Mouse (Mus musculus) retina, postnatal 7 days (tissue): ENCODE results near the gene Vcp.

Source experiments
- DNase-seq: peaks from one replicate; pipeline ENCODE4 v3.0.0-alpha.2; 2012; ENCODE audit warnings: low read depth, low spot score

The Vcp gene

DNA sequence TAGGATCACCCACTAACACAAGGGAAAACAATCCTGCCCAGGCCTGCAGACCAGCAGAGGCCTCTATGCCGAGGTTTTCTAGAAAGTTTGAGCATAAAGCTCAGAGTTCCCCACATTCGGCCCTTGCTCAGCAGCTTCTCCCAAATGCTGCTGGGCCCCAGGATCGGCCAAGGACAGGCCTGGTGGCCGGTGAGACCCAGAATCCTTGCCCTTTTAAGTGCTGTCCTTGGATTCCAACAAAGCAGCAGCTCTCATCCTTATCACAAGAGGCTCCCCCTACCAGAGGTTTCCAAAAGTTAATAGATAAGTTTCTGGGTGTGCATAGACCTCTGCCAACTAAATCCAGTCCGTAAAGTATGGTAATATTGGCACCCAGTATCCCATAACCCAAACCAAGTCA, 26.4 kb downstream of the Vcp start:
- DNase-seq, result no peak

DNA sequence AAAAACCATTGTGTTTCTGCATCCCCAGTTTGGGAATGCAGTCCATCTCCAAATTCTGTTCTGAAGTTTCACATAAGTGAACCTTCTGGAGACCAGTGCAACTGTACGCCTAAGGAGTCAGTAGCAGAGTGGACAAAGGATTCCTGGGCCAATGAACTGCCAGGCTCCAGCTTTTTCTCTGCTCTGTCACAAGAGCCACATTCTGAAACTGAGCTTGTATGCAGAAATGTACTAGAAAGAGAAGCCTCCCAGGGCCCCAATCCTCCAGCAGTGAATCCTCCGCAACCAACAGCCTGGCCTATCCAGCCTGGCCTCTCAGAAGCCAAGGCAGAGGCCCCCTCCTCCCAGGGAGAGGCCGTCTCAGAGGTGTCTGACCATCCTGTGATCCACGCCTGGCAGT, 27.4 kb downstream of the Vcp start:
- no peak for DNase-seq

DNA sequence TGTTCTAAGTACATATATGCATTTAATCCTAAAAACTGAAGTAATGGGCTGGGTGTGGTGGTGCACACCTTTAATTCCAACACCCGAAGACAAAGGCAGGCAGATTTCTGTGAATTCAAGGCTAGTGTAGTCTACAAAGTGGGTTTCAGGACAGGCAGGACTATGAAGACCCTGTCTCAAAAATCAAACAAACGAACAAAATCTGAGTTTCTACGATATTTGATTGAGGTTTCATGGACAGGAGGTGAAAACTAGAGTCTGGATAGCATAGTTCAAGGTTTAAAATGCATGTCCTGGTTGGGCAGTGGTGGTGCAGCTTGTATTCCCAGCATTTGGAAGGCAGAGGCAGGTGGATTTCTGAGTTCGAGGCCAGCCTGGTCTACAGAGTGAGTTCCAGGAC, 31.0 kb downstream of the Vcp start, which contains the start of gene 1700022I11Rik:
TSS of gene 1700022I11Rik (plus strand) at position 301 of the 400 bp plus-strand sequence.
- DNase-seq, result no peak

DNA sequence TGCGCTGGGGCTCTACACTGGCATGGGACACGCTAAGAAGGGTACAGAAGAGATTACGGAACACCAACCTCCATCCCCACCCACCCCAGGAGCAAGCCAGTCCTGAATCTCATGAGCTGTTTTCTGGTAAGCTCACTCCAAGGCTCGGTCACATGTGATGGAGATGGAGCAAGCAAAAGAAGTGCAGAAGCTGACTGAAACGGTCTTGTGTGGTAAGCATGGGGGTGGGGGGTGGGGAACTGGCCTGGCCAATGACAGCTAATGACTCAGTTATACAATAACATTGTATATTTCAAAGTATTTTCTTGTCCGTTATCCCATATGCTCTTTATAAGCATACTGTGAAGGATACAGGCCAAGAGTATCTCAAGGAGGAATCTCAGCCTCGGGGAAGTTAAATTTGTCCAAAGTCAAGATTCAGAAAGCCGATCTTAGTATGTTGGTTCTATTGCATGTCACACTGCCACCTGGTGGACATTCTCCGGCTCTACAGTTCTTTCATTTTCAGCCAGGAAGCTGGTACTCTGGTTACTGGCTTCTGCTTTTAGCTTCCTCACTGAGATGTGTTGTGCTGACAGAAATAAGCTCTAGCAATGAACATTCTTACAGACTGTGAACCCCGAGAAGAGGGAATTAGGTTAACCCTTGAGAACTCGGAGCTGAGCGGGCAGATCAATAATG, 35.1 kb downstream of the Vcp start:
- peak; percentile 55 for DNase-seq

DNA sequence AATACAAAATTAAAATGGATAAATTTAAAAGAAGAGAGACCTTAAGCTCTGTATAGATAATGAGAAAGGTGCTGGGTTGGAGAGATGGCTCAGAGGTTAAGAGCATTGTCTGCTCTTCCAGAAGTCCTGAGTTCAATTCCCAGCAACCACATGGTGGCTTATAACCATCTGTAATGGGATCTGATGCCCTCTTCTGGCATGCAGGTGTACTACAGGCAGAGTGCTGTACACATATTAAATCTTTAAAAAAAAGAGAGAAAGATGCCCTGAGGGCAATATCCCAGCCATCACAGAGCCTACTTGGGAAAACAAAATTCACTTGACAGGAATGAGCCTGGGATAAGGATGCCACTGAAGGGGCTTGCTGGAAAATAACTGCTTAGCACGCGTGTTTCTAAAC, 36.8 kb downstream of the Vcp start:
- no peak for DNase-seq

DNA sequence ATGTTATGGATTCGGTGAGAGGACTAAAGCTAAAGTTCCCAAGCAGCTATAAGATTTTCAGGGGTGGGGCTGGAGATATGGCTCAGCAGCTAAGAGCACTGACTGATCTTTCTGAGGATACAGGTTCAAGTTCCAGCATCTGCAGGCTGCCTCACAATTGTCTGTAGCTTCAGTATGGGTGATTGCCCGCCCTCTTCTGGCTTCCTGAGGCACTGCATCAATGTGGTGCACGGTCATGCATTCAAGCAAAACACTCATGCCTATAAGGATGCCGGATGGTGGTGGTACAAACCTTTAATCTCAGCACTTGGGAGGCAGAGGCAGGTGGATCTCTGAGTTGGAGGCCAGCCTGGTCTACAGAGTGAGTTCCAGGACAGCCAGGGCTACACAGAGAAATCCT, 38.7 kb downstream of the Vcp start:
- peak; percentile 43 for DNase-seq

DNA sequence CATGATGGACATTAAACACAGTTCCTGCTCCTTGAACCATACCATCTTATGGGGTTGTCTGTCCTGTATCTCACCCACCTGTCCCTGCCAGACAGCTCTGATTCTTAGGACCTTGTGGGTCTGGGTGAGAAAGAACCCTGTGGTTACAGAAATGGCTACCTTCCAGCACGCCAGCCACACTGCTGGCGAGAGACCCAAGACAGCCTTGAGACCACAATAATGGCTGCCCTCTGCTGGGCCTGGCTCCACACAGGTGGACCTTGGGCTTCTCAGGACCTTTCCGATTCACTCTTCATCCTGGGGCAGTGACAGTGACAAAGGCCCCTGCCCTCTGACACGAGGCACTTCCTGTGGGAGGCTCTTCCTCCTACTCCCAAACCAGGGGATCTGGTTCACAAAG, 40.9 kb downstream of the Vcp start:
- DNase-seq, result no peak

DNA sequence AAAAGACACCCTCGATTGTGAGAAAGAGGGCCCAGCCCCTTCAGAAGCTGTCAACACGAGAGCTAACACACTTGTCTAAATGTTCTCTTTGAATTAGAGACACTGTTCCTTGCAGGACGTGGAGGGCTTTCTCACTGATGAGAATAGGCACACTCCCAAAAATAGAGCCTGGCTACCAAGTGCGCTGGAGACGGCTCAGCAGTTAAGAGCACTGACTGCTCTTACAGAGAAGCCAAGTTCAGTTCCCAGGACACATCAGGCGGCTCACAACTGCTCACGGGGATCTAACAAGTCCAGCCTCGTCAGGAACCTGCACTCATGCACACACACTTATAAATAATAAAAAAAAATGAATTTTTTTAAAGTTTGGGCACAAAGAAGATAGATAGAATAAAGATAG, 41.4 kb downstream of the Vcp start:
- DNase-seq, result no peak

DNA sequence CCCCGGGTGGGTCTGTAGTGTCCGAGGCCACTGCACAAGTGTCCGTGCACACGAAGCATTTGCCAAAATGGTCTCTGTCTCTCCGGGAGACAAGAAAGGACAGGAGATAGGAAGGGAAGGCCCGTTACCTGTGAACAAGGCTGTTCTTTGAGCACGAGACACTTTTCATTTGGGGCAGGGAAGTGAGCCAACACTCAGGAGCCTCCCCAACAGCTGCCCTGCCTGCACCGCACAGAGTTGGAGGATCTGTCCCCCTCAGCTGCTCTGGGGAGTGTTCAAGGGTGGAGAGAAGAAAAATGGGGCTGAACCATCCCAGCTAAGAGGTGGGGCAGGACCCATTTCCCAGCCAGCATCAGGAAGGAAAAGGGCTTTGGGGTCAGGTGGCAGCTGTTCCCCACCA, 42.3 kb downstream of the Vcp start:
- DNase-seq, result no peak

DNA sequence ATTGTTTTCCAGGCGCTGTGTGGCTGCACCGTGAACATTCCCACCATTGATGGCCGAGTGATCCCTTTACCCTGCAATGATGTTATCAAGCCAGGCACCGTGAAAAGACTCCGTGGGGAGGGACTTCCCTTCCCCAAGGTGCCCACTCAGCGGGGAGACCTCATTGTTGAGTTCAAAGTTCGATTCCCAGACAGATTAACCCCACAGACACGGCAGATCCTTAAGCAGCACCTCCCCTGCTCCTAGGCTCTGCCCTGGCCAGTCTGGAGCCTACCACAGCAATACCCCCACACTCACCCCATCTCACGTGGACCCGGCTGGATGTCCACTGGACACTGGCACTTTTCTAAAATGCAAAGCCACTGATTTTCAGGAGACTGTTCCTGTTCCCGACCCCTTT, 43.0 kb downstream of the Vcp start:
- no peak for DNase-seq

DNA sequence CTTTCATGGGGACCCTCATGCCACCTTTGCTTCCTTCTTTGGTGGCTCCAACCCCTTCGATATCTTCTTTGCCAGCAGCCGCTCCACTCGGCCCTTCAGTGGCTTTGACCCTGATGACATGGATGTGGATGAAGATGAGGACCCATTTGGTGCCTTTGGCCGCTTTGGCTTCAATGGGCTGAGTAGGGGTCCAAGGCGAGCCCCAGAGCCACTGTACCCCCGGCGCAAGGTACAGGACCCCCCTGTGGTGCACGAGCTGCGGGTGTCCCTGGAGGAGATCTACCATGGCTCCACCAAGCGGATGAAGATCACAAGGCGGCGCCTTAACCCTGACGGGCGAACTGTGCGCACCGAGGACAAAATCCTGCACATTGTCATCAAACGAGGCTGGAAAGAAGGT, 43.7 kb downstream of the Vcp start:
- no peak for DNase-seq

DNA sequence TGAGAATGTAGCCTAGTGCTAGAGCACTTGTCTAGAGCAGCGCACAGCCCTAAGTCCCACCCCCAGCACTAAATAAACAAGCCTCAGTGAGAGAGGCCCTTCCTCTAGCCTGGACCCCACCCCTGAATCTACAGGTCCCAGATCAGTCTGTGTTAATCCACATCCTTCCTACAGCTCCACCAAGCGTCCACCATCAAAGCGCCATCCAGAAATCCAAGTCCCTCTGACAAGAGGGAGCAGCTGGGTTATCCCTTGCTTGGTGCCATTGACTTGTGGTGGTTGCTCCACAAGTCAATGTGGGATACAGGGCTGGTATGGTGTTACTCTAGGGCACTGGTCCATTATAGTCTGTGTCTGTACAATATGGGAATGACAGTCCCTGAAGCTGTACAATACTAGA, 45.1 kb downstream of the Vcp start:
- no peak for DNase-seq

DNA sequence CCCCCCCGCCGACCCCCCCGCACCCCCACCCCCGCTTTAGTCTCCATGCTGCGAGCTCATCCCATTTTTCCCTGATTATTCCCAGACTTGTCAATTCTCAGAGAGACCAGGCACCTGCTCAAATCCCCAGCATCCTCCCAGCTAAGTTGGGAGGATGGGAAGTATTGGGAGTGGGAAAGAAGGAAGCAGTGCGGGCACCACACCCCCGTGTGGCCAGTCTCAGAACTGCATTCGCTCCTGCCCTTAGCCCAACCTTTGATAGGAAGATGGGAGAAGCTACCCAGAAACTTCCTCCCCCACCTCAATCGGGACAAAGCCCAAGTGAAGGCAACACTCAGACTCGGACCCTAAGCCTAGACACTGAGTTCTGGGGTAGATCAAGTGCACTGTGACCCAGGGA, 46.0 kb downstream of the Vcp start:
- DNase-seq, result peak; percentile 55

DNA sequence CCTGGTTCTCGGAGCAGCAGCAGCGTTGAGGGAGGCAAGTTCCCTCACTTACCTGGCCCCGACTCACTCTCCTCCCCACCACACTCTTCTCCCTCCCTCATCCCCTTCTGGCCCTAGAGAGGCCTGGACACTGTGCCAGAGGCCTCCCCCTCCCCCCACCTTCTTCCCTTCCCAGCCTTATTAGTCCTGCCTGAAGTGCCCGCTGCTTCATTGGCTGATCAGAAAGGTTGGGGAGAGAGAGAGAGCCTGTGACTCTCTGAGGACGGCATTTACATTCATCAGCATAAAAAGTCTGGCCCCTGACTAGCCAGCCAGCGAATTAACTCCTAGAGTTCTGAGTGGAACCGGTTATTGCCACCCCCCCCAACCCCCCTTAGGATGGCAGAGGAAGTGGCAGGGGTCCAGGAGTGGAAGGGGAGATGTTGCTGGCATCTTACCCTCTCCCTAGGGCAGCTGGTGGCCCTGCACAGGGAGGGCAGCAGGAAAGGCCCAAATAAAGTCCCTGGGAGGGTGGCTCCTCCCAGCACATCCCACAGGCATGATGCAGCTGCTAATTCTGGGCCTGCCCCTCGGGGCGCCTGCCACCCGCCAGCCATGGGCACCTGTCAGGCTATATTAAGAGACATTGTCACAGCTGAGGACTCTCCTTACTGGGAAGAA, 46.7 kb downstream of the Vcp start:
- DNase-seq, result no peak

DNA sequence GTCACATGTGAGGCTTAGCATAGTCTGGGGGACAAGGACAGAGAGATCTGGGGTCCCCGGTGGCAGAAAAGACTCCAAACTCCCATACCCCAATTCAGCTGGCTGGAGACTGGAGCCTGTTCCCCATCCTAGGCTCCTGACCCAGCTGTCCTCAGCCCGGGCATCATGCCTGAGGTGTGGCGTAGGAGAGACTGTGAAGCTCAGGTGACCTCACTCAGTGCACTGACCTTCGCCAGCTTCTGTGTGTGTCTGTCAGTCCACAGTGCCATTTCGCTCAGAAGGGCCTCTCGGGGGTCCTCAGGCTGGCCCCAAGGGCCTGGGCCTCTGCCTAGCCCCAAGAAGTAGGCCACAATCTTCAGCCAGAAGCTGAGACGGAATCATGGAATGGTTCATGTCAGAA, 47.7 kb downstream of the Vcp start:
- DNase-seq, result no peak

DNA sequence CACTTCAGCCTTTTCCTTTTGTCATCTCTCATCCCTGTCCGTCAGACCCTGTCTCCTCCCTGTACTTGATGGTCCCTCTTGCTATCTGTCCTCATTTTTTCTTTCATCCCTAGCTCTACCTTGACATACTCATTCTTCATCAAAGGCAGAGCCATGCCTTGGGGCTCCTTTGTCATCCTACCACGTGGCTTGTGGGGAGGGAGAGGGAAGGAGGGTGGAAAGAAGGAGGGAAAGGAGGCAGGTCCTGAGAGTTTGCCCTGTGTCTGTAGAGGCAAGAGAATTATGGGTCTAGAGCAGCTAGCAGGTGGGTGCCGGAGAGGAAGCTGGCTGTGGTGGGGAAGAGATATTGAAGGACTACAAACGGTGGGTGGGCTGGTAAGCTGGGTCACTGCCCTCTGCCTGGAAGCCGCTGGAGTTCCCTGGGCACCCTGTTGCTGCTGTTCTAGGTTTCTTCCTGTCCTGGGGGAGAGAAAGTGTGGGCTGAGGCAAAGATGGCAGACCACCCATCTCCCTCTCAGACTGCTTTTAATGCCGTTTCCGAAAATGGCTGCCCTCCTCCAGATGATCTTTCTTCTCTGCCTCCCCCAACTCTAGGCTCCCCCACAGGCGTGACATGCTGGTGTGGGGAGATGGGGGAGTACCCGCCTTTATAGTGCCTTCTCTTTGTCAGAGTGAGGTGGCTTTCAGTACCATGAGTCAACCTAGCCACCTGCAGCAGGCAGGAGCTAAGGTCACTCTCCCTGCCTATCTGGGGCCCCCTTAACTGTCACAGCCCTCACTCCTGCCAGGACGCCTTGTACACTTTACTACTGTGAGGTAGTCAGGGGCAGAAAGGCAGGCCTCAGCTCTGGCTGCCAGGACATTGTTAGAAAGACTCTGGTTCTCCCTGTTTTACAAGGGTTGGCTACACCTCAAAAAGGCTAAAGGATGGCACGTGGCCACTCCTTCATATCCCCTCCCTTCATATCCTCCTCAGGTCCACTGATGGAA, 48.8 kb downstream of the Vcp start:
- DNase-seq, result no peak

DNA sequence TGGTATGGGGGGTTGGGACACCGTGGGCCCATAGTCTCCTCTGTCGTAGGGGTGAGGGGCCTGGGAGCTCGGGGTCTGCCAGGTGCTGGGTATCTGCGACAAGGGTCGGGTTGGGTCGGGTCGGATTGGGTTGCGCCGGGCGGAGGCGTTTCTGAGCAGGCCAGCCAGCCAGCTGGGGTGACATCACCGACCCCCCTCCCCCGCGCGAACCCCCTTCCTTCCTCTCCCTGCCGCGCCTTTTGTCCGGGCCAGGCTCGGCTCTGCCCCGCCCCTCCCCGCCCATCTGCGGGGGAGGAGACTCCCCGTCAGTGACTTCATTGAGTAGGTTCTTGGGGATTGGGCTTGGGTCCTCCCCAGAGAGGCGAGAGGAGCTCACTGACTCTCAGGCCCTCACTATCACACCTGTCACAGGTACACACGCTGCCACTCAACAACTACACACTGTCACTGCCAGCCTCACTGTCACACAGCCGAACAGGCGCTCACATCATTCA, 50.2 kb downstream of the Vcp start:
- peak; percentile 54 for DNase-seq

DNA sequence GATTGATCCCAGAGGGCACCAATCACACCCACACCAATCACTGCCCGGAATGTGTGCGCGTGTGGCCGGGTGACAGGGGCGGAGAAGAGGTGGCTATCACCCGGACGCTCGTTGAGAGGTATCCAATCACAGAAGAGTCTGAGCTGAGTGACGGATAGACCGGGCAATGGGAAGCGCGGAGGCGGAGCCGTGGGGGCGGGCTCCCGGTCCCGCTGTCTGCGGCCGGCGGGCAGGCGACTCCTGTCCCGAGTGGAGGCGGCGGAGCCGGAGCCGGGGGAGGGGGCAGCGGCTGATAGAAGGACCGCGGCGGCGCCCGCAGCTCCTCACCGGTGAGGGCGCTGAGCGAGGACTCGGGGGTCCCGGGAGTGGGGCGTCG, 50.6 kb downstream of the Vcp start, which contains the start of gene Dnajb5:
TSS of gene Dnajb5 (plus strand) at position 139 of the 376 bp plus-strand sequence.
- DNase-seq, result peak; percentile 91

DNA sequence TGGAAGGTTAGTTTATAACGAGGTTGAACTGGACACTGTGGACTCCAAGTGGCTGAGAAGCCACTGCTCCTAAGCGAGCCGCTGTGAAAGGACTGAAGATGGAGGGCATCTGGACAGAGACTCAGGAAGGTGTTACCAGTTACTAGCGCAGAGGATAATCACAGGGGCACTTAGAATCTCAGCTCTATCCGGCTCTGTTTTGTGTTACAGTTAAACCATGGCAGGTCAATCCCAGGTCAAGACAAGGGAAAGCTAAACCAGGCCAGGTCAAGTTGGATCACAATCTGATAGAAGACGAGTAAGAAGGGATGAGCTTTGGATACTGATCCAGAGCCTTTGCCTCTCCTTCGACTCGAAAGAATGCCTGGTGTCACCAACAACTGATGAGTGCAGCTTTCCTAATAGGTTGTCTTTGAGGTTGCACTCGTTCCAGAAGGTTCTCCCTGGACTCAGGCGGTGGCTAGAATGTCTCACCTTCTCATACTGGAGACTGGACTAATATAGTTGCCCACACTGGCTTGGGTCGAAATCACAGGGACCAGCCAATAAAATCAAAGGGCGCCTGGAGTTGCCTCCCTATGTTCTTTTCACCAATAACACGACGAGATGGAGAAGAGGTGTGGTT, 51.1 kb downstream of the Vcp start:
- DNase-seq, result no peak

DNA sequence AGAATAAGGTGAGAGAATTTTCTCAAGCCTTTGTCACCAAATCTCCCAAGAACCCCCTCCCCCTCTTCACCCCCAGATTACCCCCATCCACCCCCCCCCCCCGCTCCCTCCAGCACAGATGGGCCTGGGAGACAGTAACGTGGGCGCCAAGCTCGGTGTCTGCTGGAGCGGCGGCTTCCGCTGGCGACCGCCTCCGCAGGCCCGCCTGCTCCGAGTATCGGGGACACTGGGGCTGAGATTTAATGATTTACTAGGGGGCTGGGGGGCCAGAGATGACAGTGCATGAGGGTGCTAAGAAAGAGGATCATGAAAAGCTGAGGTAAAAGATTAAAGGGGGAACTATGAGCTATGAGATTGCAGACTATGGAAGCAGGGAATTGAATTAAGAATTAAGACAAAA, 51.8 kb downstream of the Vcp start:
- no peak for DNase-seq

DNA sequence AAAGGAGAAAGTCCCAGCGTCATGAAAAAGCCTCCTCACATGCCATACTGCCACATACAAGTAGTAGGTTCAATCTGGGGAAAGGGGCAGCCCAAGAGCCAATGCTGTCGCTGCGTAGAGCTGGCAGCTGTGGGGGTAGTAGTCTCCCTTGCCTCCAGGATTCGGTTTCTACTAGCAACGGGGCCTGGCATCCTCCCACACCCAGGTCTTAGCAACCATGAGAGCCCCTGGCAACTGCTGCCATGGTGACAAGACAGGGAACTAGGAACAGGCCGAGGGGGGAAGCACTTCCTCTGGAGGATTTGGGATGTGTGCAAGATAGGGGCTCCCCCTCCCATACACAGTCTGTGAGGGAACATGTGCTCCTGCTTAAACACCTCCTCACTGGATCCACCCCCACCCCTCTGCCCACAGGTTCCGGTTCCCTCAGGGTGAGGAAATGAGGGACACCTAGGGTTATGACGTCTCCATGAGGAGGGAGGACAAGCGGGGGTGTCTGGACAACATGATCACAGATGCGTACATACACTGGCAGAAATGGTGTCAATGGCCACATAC, 53.5 kb downstream of the Vcp start:
- DNase-seq, result peak; percentile 49
